Mouse (Mus musculus): ENCODE measurements around the gene Ralgapa2.

DNA sequence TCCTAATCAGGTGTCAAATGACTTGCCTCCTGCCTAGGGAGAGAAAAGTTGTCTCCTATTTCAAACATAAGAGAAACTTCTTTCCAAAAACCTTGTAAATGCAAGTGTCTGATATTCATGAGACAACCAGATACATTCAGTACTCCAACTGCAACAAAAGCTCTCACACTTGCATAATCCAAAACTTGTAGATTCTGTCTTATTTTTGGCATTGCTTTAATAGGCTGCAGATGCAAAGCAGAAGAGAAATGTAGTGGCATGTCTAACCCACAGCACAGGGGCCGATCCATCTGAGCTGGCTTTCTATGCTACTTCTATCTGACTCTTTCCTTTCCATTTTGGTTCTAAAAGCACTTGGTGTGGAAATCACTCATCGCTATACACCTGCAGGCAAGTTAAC is 280.7 kb downstream of the Ralgapa2 start:
- no peak for TF ChIP-seq GATA1 (IDR thresholded peaks at IDR 0.05; ENCODE audit: low read depth, low read length)
- no peak for TF ChIP-seq NRF1 (IDR thresholded peaks at IDR 0.05; ENCODE audit: insufficient read depth, low read depth, low read length, poor library complexity, severe bottlenecking)
- no peak for TF ChIP-seq RCOR1 (IDR thresholded peaks at IDR 0.05; ENCODE audit: low read depth, low read length)
- TF ChIP-seq POLR2A (IDR thresholded peaks at IDR 0.05; ENCODE audit: control insufficient read depth in 1 of 2, insufficient read depth in 1 of 2, low read depth in 1 of 2, low read length in 2 of 2, poor library complexity in 1 of 2): no peak
- no peak for TF ChIP-seq EP300 (IDR thresholded peaks at IDR 0.05; ENCODE audit: low read depth in 1 of 2, low read length in 2 of 2)
- TF ChIP-seq TAL1 (IDR thresholded peaks at IDR 0.05; ENCODE audit: low read length): no peak
- TF ChIP-seq UBTF (IDR thresholded peaks at IDR 0.05; ENCODE audit: borderline replicate concordance, insufficient read depth, low read depth, low read length): no peak
- no peak for TF ChIP-seq MAZ (IDR thresholded peaks at IDR 0.05; ENCODE audit: low read depth, low read length)
- TF ChIP-seq TBP (IDR thresholded peaks at IDR 0.05; ENCODE audit: low read depth, low read length): no peak
- no peak for TF ChIP-seq HCFC1 (IDR thresholded peaks at IDR 0.05; ENCODE audit: low read depth, low read length)
- TF ChIP-seq KAT2A (conservative IDR thresholded peaks at IDR 0.05; ENCODE audit: low read depth, low read length): no peak
- no peak for TF ChIP-seq CTCF (IDR thresholded peaks at IDR 0.05 in 2 of 3, conservative IDR thresholded peaks at IDR 0.05 in 1 of 3; ENCODE audit: control insufficient read depth in 1 of 3, insufficient read depth in 1 of 3, low read depth in 2 of 3, low read length in 3 of 3, poor library complexity in 1 of 3, severe bottlenecking in 1 of 3)
- TF ChIP-seq ZMIZ1 (IDR thresholded peaks at IDR 0.05; ENCODE audit: low read depth, low read length): no peak
- no peak for TF ChIP-seq MXI1 (IDR thresholded peaks at IDR 0.05; ENCODE audit: low read depth, low read length)
